7 mouse cellular contexts compared by ENCODE assay signal in genomic region chr1:95667435-95668252, GRCm38 (mm10). TPM values are rescaled to one million over a fixed set of nuclear protein-coding genes. Genes with fewer than 3 reads are reported as not detected.
DNase-seq lines count a peak whose midpoint lies in the region; ATAC-seq lines count a peak whose summit lies in the region.

Gene St8sia4 (minus strand): TSS chr1:95667571.

- H3K4me2 ChIP-seq in embryonic facial prominence, embryonic 13.5 days = peak within 1 kb of the TSS; percentile 81
- peak within 1 kb of the TSS; percentile 89 for H3K4me2 ChIP-seq in limb, embryonic 13.5 days (replicated peaks)
- H3K4me2 ChIP-seq in midbrain, embryonic 15.5 days = peak within 1 kb of the TSS; percentile 84

- peaks cover 12% of the 10 kb centered on the region for H3K27me3 ChIP-seq in embryonic facial prominence, embryonic 13.5 days
- H3K27me3 ChIP-seq in limb, embryonic 13.5 days = peaks cover 32% of the 10 kb centered on the region
- no peaks in the 10 kb centered on the region for H3K27me3 ChIP-seq in midbrain, embryonic 15.5 days (replicated peaks)

- WGBS in embryonic facial prominence, embryonic 13.5 days = under 1% methylated on average over 52 of the region's 52 CpGs
- under 1% methylated on average over 52 of the region's 52 CpGs for WGBS in limb, embryonic 13.5 days
- WGBS in midbrain, embryonic 15.5 days = under 1% methylated on average over 52 of the region's 52 CpGs

- DNase-seq in adrenal gland, postnatal 36 days = peak; percentile 81 to 85
- DNase-seq in heart, adult 8-10 months (ENCODE audit: low spot score) = peak; percentile 86
- peak; percentile 28 to 66 for DNase-seq in kidney, adult 8-10 months
- peak; percentile 83 to 90 for DNase-seq in spleen, adult 18-20 months

- H3K4me1 ChIP-seq in embryonic facial prominence, embryonic 13.5 days = peaks cover 20% of the 10 kb centered on the region
- H3K4me1 ChIP-seq in limb, embryonic 13.5 days = peaks cover 13% of the 10 kb centered on the region; the same call in 1 of the 2 replicates
- peaks cover 21% of the 10 kb centered on the region for H3K4me1 ChIP-seq in midbrain, embryonic 15.5 days

- peak within 1 kb of the TSS; percentile 57 for H3K9ac ChIP-seq in embryonic facial prominence, embryonic 13.5 days
- H3K9ac ChIP-seq in limb, embryonic 13.5 days = peak within 1 kb of the TSS; percentile 59
- H3K9ac ChIP-seq in midbrain, embryonic 15.5 days = peak within 1 kb of the TSS; percentile 81

- no peaks in the 10 kb centered on the region for H3K9me3 ChIP-seq in embryonic facial prominence, embryonic 13.5 days
- no peaks in the 10 kb centered on the region for H3K9me3 ChIP-seq in limb, embryonic 13.5 days
- no peaks in the 10 kb centered on the region for H3K9me3 ChIP-seq in midbrain, embryonic 15.5 days

- peak within 1 kb of the TSS; percentile 12; the same call in 1 of the 2 replicates for H3K27ac ChIP-seq in embryonic facial prominence, embryonic 13.5 days
- no peak within 1 kb of the TSS for H3K27ac ChIP-seq in limb, embryonic 13.5 days
- H3K27ac ChIP-seq in midbrain, embryonic 15.5 days = peak within 1 kb of the TSS; percentile 91

- peak; percentile 96 for ATAC-seq in embryonic facial prominence, embryonic 13.5 days (ENCODE audit: insufficient number of reproducible peaks, insufficient read depth, low FRiP score, low TSS enrichment, low read depth)
- ATAC-seq in limb, embryonic 13.5 days (ENCODE audit: low FRiP score, low read depth) = peak; percentile 97
- peak; percentile 98 for ATAC-seq in midbrain, embryonic 15.5 days (replicated peaks)

- H3K4me3 ChIP-seq in embryonic facial prominence, embryonic 13.5 days = peak within 1 kb of the TSS; percentile 64
- peak within 1 kb of the TSS; percentile 58 for H3K4me3 ChIP-seq in limb, embryonic 13.5 days
- peak within 1 kb of the TSS; percentile 73 for H3K4me3 ChIP-seq in midbrain, embryonic 15.5 days

- H3K36me3 ChIP-seq in embryonic facial prominence, embryonic 13.5 days = no peaks in the 10 kb centered on the region
- H3K36me3 ChIP-seq in limb, embryonic 13.5 days = no peaks in the 10 kb centered on the region
- H3K36me3 ChIP-seq in midbrain, embryonic 15.5 days (replicated peaks) = no peaks in the 10 kb centered on the region

RNA-seq across cellular contexts. Expression of gene St8sia4, which starts in this region (rescaled TPM):
- 1 to 10 TPM; 1.8 to 1.9 TPM for total RNA-seq in adrenal gland, postnatal 36 days (2021)
- 4.2 and 4.7 TPM in 2 replicates for polyA plus RNA-seq in embryonic facial prominence, embryonic 13.5 days (2015; fragmentation: Nextera tagmentation; extraction: Ambion mirVana)
- total RNA-seq in heart, adult 8-10 months (2022) = 1 to 10 TPM; 5.4 to 7.6 (median 6.5) TPM
- 3.3 and 4.1 TPM in 2 replicates for polyA plus RNA-seq in limb, embryonic 13.5 days (2015; fragmentation: Nextera tagmentation; extraction: Ambion mirVana)
- polyA plus RNA-seq in midbrain, embryonic 15.5 days (2015; fragmentation: Nextera tagmentation; extraction: Ambion mirVana) = 37.6 and 42.2 TPM in 2 replicates
